Mouse (Mus musculus): ENCODE measurements around the gene Sgms1. TPM values are rescaled to one million over a fixed set of nuclear protein-coding genes. Genes with fewer than 3 reads are reported as not detected.

The Sgms1 gene
- polyA plus RNA-seq, 1 experiment: 5.3 TPM

DNA sequence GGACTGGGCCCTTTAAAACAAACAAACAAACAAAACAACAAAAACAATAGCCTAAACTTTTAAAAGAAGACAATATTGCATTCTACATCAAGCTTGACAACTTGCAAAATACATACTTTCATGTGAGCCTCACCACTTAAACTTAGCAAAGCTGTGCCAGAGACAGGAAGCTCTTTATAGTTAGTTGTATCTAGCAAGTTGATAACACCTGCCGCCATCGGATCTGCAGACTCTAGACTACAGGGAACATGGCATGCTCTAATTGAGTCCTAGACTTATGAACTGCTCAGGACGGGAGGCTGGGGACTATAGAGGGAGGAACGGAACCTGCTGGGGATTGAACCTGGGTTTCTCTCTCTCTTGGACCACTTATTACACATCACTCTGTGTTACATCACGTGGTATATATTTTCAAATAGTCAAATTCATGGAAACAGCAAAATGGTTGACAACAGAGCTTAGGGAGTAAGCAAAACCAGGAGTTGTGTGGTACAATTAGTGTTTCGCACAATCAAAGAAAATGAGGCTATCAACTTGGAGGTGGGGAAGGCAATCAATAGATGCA, 44.3 kb downstream of the Sgms1 start:
- Histone ChIP-seq H3K79me2 (ENCODE audit: control insufficient read depth, insufficient read depth) (peaks cover 13% of the 10 kb centered on the region), H3K27me3 (ENCODE audit: control insufficient read depth, insufficient read depth, insufficient read length) (no peaks in the 10 kb centered on the region), H3K79me3 (ENCODE audit: low read depth) (peaks cover 2% of the 10 kb centered on the region), H3K36me3 (ENCODE audit: control insufficient read depth, insufficient read depth) (peaks cover 2% of the 10 kb centered on the region), H3ac (ENCODE audit: control insufficient read depth, insufficient read length, low read depth) (no peak overlapping the region), H3K4me3 (ENCODE audit: insufficient read depth, poor library complexity, severe bottlenecking) (no peak overlapping the region)
- TF ChIP-seq CEBPB (IDR thresholded peaks at IDR 0.05; ENCODE audit: low read depth) (no peak), MAX (IDR thresholded peaks at IDR 0.05) (no peak), MYOG (IDR thresholded peaks at IDR 0.05; ENCODE audit: control insufficient read depth, extremely low read depth, insufficient read length) (no peak), MYOD1 (IDR thresholded peaks at IDR 0.05; ENCODE audit: control insufficient read depth, insufficient read length, low read depth) (no peak), USF1 (IDR thresholded peaks at IDR 0.05; ENCODE audit: low read depth) (no peak), CTCF (IDR thresholded peaks at IDR 0.05; ENCODE audit: control insufficient read depth, insufficient read depth, insufficient read length) (no peak), FOSL1 (IDR thresholded peaks at IDR 0.05; ENCODE audit: insufficient read depth, low read length, poor library complexity, severe bottlenecking) (no peak)

- Histone ChIP-seq H3K79me3 (ENCODE audit: low read depth) (peaks cover 2% of the 10 kb centered on the region), H3K79me2 (ENCODE audit: control insufficient read depth, insufficient read depth) (peaks cover 13% of the 10 kb centered on the region), H3K4me3 (ENCODE audit: insufficient read depth, poor library complexity, severe bottlenecking) (no peak overlapping the region), H3K36me3 (ENCODE audit: control insufficient read depth, insufficient read depth) (no peaks in the 10 kb centered on the region), H3ac (ENCODE audit: control insufficient read depth, insufficient read length, low read depth) (no peak overlapping the region), H3K27me3 (ENCODE audit: control insufficient read depth, insufficient read depth, insufficient read length) (no peaks in the 10 kb centered on the region)
- no peak for TF ChIP-seq CEBPB (IDR thresholded peaks at IDR 0.05; ENCODE audit: low read depth)
- TF ChIP-seq MYOG (IDR thresholded peaks at IDR 0.05; ENCODE audit: control insufficient read depth, extremely low read depth, insufficient read length): no peak
- no peak for TF ChIP-seq CTCF (IDR thresholded peaks at IDR 0.05; ENCODE audit: control insufficient read depth, insufficient read depth, insufficient read length)
- no peak for TF ChIP-seq MAX (IDR thresholded peaks at IDR 0.05)
- no peak for TF ChIP-seq MYOD1 (IDR thresholded peaks at IDR 0.05; ENCODE audit: control insufficient read depth, insufficient read length, low read depth)
- no peak for TF ChIP-seq FOSL1 (IDR thresholded peaks at IDR 0.05; ENCODE audit: insufficient read depth, low read length, poor library complexity, severe bottlenecking)
- no peak for TF ChIP-seq USF1 (IDR thresholded peaks at IDR 0.05; ENCODE audit: low read depth)
These were observed 44.8 kb downstream of the Sgms1 start for GRCm38 (mm10) chr19:32344738-32345121.

DNA sequence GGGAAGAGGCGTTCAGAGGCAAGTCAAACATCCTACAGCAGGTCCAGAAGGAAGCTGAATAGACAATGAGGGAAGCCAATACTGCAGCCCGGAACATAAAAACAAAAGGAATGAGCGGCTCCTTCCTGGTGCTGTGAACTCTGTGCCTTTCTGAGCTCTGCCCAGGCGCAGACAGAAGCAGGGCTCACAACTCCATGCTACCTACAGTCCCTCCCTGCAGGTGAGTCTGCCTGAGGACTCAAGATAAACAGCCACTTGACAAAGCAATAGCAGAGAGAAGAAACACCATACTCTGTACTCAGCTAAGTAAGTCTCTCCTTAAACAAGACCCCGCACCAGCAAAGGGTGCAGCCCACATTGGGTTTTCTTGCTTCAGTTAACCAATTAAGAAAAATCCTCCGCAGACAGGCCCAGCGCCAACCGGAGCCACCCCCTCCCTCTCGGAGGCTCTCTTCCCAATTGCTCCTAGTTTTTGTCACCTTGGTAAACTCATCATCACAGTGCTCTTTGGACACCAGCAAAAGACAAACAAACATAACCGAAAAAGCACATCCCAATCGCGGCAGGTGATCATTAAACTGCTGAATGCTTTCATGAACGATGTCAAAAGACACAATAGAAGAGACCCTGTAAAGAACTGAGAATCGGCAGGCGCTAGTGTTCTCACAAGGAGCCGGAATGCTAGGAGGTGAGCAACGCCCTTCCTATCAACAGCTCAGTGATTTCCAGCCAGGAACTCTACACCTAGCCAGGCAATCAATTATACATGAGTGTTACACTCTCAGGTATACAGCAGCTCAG, 45.4 kb downstream of the Sgms1 start:
- H3K79me2 ChIP-seq (ENCODE audit: control insufficient read depth, insufficient read depth): peaks cover 13% of the 10 kb centered on the region
- H3K79me3 ChIP-seq (ENCODE audit: low read depth): peaks cover 2% of the 10 kb centered on the region
- no peaks in the 10 kb centered on the region for H3K36me3 ChIP-seq (ENCODE audit: control insufficient read depth, insufficient read depth)
- no peaks in the 10 kb centered on the region for H3K27me3 ChIP-seq (ENCODE audit: control insufficient read depth, insufficient read depth, insufficient read length)
- no peak overlapping the region for H3K4me3 ChIP-seq (ENCODE audit: insufficient read depth, poor library complexity, severe bottlenecking)
- H3ac ChIP-seq (ENCODE audit: control insufficient read depth, insufficient read length, low read depth): no peak overlapping the region
- TF ChIP-seq USF1 (IDR thresholded peaks at IDR 0.05; ENCODE audit: low read depth): no peak
- no peak for TF ChIP-seq CTCF (IDR thresholded peaks at IDR 0.05; ENCODE audit: control insufficient read depth, insufficient read depth, insufficient read length)
- no peak for TF ChIP-seq MYOD1 (IDR thresholded peaks at IDR 0.05; ENCODE audit: control insufficient read depth, insufficient read length, low read depth)
- no peak for TF ChIP-seq FOSL1 (IDR thresholded peaks at IDR 0.05; ENCODE audit: insufficient read depth, low read length, poor library complexity, severe bottlenecking)
- no peak for TF ChIP-seq CEBPB (IDR thresholded peaks at IDR 0.05; ENCODE audit: low read depth)
- TF ChIP-seq MYOG (IDR thresholded peaks at IDR 0.05; ENCODE audit: control insufficient read depth, extremely low read depth, insufficient read length): no peak
- TF ChIP-seq MAX (IDR thresholded peaks at IDR 0.05): no peak

DNA sequence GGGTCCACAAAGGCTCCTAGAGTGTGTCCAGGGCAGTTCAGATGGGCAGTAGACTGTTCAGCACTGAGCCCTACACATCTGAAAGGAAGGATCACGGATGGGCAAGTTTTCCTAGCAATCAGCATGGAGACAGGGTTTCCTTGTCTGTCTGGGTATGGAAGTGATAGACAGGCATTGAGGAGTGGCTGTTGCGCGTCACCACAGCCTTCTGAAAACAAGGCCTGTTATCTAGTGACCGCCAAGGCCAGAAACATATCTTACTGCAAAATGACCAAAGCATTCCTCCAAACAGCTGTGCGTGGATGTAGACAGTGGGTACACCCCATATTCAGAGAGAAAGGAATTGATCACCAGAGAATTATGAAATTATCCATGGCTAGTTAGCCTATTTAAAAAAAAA, 47.1 kb downstream of the Sgms1 start:
- TF ChIP-seq MAX (IDR thresholded peaks at IDR 0.05) (no peak), FOSL1 (IDR thresholded peaks at IDR 0.05; ENCODE audit: insufficient read depth, low read length, poor library complexity, severe bottlenecking) (no peak), MYOG (IDR thresholded peaks at IDR 0.05; ENCODE audit: control insufficient read depth, extremely low read depth, insufficient read length) (no peak), USF1 (IDR thresholded peaks at IDR 0.05; ENCODE audit: low read depth) (no peak), CTCF (IDR thresholded peaks at IDR 0.05; ENCODE audit: control insufficient read depth, insufficient read depth, insufficient read length) (no peak), CEBPB (IDR thresholded peaks at IDR 0.05; ENCODE audit: low read depth) (no peak), MYOD1 (IDR thresholded peaks at IDR 0.05; ENCODE audit: control insufficient read depth, insufficient read length, low read depth) (no peak)
- Histone ChIP-seq H3K27me3 (ENCODE audit: control insufficient read depth, insufficient read depth, insufficient read length) (no peaks in the 10 kb centered on the region), H3K36me3 (ENCODE audit: control insufficient read depth, insufficient read depth) (no peaks in the 10 kb centered on the region), H3K4me3 (ENCODE audit: insufficient read depth, poor library complexity, severe bottlenecking) (no peak overlapping the region), H3K79me2 (ENCODE audit: control insufficient read depth, insufficient read depth) (peaks cover 13% of the 10 kb centered on the region), H3ac (ENCODE audit: control insufficient read depth, insufficient read length, low read depth) (no peak overlapping the region), H3K79me3 (ENCODE audit: low read depth) (peaks cover 2% of the 10 kb centered on the region)

DNA sequence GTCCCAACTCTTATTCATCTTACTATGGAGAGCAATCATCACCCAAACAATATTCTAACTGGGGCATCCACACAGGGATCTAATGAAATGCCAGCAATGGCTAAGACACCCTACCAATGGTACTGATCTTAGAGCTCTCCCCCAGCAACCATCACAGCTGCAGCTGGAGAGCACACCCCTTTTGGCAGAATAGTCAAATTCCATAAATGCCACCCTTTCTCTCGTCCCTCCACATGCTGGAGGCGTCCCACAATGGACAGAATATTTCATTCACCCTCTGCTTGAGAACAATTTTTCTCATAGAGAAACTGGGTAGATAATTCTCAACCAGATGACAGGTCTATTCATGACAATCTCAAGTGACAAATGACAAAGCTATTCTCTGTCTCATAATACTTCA, 48.4 kb downstream of the Sgms1 start:
- Histone ChIP-seq H3K4me3 (ENCODE audit: insufficient read depth, poor library complexity, severe bottlenecking) (no peak overlapping the region), H3ac (ENCODE audit: control insufficient read depth, insufficient read length, low read depth) (no peak overlapping the region), H3K79me3 (ENCODE audit: low read depth) (peaks cover 2% of the 10 kb centered on the region), H3K79me2 (ENCODE audit: control insufficient read depth, insufficient read depth) (peaks cover 13% of the 10 kb centered on the region), H3K36me3 (ENCODE audit: control insufficient read depth, insufficient read depth) (no peaks in the 10 kb centered on the region), H3K27me3 (ENCODE audit: control insufficient read depth, insufficient read depth, insufficient read length) (no peaks in the 10 kb centered on the region)
- no peak for TF ChIP-seq MYOG (IDR thresholded peaks at IDR 0.05; ENCODE audit: control insufficient read depth, extremely low read depth, insufficient read length)
- TF ChIP-seq MAX (IDR thresholded peaks at IDR 0.05): peak; percentile 34
- TF ChIP-seq MYOD1 (IDR thresholded peaks at IDR 0.05; ENCODE audit: control insufficient read depth, insufficient read length, low read depth): no peak

Data from C2C12 (cell line).